In the genomic region with DNA sequence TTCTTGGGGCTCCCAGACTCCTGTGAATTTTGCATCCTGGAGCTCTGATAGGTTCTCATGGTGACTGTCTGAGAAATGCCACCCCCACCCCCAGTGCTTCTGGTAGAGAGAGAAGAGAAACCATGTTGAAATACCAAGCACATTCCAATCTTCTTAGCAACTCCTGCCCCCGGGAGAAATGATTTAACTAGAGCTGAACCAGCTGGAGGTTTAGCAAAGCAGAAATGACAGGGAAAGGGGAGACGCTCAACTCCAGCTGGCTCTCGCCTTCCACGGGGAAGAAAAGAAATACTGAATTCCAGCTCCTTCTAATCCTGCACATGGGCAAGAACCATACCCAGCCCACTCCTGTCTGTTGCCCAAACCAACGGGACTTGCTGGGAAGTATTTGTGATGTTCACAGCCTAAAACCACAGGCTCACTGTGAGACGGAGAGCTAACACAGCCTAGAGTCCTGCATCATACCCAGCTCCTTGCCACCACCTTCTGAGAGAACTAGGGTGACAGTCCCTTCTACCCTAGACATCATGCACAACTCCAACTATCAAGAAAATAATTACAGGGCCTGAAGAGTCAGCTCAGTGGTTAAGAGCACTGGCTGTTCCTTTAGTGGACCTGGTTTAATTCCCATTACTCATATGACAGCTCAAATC, we compare ENCODE assay signal across 9 mouse cellular contexts. TPM values are rescaled to one million over a fixed set of nuclear protein-coding genes. Genes with fewer than 3 reads are reported as not detected.
DNase-seq lines count a peak whose midpoint lies in the region; ATAC-seq and TF ChIP-seq lines count a peak whose summit lies in the region.
"Had no signal": no experiment of that assay in that cellular context is flagged by ENCODE, and none has a peak within 500 bp of the region (broad histone marks: within the 10 kb centered on the region; RNA-seq: fewer than 3 reads in every experiment).

No protein-coding gene starts in this region.

- no peak overlapping the region for H3K4me2 ChIP-seq in liver, embryonic 11.5 days
- H3K4me2 ChIP-seq in neural tube, embryonic 13.5 days, result peak overlapping the region; percentile 16; the same call in 1 of the 2 replicates

- H3K27me3 ChIP-seq in testis, adult 2 months (ENCODE audit: control insufficient read depth, insufficient read depth, low read length), result no peaks in the 10 kb centered on the region
- no peaks in the 10 kb centered on the region for H3K27me3 ChIP-seq in kidney, adult 2 months (replicated peaks; ENCODE audit: control insufficient read depth, insufficient read depth, low read length)
- H3K27me3 ChIP-seq in liver, embryonic 11.5 days (replicated peaks; ENCODE audit: control insufficient read depth, insufficient read depth, low read length), result no peaks in the 10 kb centered on the region; the same call in 1 of the 2 replicates
- H3K27me3 ChIP-seq in neural tube, embryonic 13.5 days, result no peaks in the 10 kb centered on the region
- no peaks in the 10 kb centered on the region for H3K27me3 ChIP-seq in cerebellum, adult 2 months (ENCODE audit: control insufficient read depth, insufficient read depth, low read length)

- 27% methylated on average over 6 of the region's 6 CpGs for WGBS in kidney, adult 2 months
- WGBS in liver, embryonic 11.5 days, result 29% methylated on average over 6 of the region's 6 CpGs
- WGBS in neural tube, embryonic 13.5 days, result 39% methylated on average over 6 of the region's 6 CpGs
- WGBS in cerebellum, adult 2 months, result 24% methylated on average over 6 of the region's 6 CpGs

- no peak for TF ChIP-seq CTCF in testis, adult 2 months (IDR thresholded peaks at IDR 0.05; ENCODE audit: control insufficient read depth, insufficient read depth, insufficient replicate concordance, low read depth, low read length)
- TF ChIP-seq CTCF in kidney, adult 2 months (conservative IDR thresholded peaks at IDR 0.05; ENCODE audit: insufficient read depth, insufficient read length, low read depth, low read length), result no peak
- no peak for TF ChIP-seq CTCF in cerebellum, adult 2 months (IDR thresholded peaks at IDR 0.05; ENCODE audit: borderline replicate concordance, insufficient read depth, low read depth, low read length)

- H3K9ac ChIP-seq in liver, embryonic 11.5 days (ENCODE audit: low read depth, low read length), result no peak overlapping the region
- no peak overlapping the region for H3K9ac ChIP-seq in neural tube, embryonic 13.5 days

- H3K27ac ChIP-seq in testis, adult 2 months (ENCODE audit: control insufficient read depth, insufficient read depth, low read depth, low read length), result peak overlapping the region; percentile 22; the same call in 1 of the 2 replicates
- H3K27ac ChIP-seq in kidney, adult 2 months (ENCODE audit: insufficient read depth, low read depth, low read length), result peak overlapping the region; percentile 4; the same call in 1 of the 2 replicates
- peak overlapping the region; percentile 32; the same call in 1 of the 2 replicates for H3K27ac ChIP-seq in liver, embryonic 11.5 days (ENCODE audit: low read depth, low read length)
- peak overlapping the region; percentile 38; the same call in 1 of the 2 replicates for H3K27ac ChIP-seq in neural tube, embryonic 13.5 days (replicated peaks)
- H3K27ac ChIP-seq in cerebellum, adult 2 months (ENCODE audit: insufficient read depth, low read length), result no peak overlapping the region

- no peaks in the 10 kb centered on the region for H3K36me3 ChIP-seq in testis, adult 2 months (ENCODE audit: control insufficient read depth, insufficient read depth, low read length)
- no peaks in the 10 kb centered on the region for H3K36me3 ChIP-seq in kidney, adult 2 months (ENCODE audit: control insufficient read depth, insufficient read depth, low read length)
- H3K36me3 ChIP-seq in liver, embryonic 11.5 days (ENCODE audit: control insufficient read depth, insufficient read depth, low read length), result no peaks in the 10 kb centered on the region
- no peaks in the 10 kb centered on the region for H3K36me3 ChIP-seq in neural tube, embryonic 13.5 days

- no peak for DNase-seq in testis, postnatal 14 days (ENCODE audit: low spot score)
- peak; percentile 97 for DNase-seq in heart, adult 11 months
- DNase-seq in kidney, adult 2 months, result peak; percentile 60
- DNase-seq in liver, embryonic 11.5 days (ENCODE audit: low spot score), result no peak
- DNase-seq in cerebellum, adult 2 months, result no peak
- no peak for DNase-seq in ovary, postnatal 10 days (ENCODE audit: low spot score)

- H3K4me1 ChIP-seq in testis, adult 2 months (ENCODE audit: control insufficient read depth, insufficient read depth, low read length), result no peaks in the 10 kb centered on the region
- no peaks in the 10 kb centered on the region; the same call in 1 of the 2 replicates for H3K4me1 ChIP-seq in kidney, adult 2 months (ENCODE audit: control insufficient read depth, insufficient read depth, low read length)
- peaks cover 11% of the 10 kb centered on the region for H3K4me1 ChIP-seq in liver, embryonic 11.5 days (replicated peaks; ENCODE audit: control insufficient read depth, insufficient read depth, low read length)
- peaks cover 14% of the 10 kb centered on the region for H3K4me1 ChIP-seq in neural tube, embryonic 13.5 days (replicated peaks)
- H3K4me1 ChIP-seq in cerebellum, adult 2 months (ENCODE audit: control insufficient read depth, insufficient read depth, low read length), result no peaks in the 10 kb centered on the region
- H3K4me1 ChIP-seq: megakaryocyte, embryonic 14.5 days had no signal

- no peak for TF ChIP-seq POLR2A in testis, adult 2 months (IDR thresholded peaks at IDR 0.05; ENCODE audit: control insufficient read depth, low read depth, low read length)
- no peak for TF ChIP-seq POLR2A in kidney, adult 2 months (IDR thresholded peaks at IDR 0.05; ENCODE audit: low read depth, low read length)
- no peak for TF ChIP-seq POLR2A in cerebellum, adult 2 months (IDR thresholded peaks at IDR 0.05; ENCODE audit: borderline replicate concordance, insufficient read depth, low read length)

- ATAC-seq in liver, embryonic 11.5 days (replicated peaks; ENCODE audit: low FRiP score), result no peak
- peak; percentile 27; the same call in 1 of the 2 replicates for ATAC-seq in neural tube, embryonic 13.5 days (ENCODE audit: low read depth)

- no peak overlapping the region for H3K4me3 ChIP-seq in testis, adult 2 months (ENCODE audit: control insufficient read depth, low read depth, low read length)
- no peak overlapping the region for H3K4me3 ChIP-seq in kidney, adult 2 months (ENCODE audit: insufficient read depth, low read depth, low read length)
- no peak overlapping the region for H3K4me3 ChIP-seq in liver, embryonic 11.5 days (ENCODE audit: low read depth, low read length)
- H3K4me3 ChIP-seq in neural tube, embryonic 13.5 days, result no peak overlapping the region
- H3K4me3 ChIP-seq in cerebellum, adult 2 months (replicated peaks; ENCODE audit: insufficient read depth, low read depth, low read length), result no peak overlapping the region
- H3K4me3 ChIP-seq: megakaryocyte, embryonic 14.5 days had no signal

- H3K9me3 ChIP-seq in liver, embryonic 11.5 days (ENCODE audit: control insufficient read depth, low read length), result no peaks in the 10 kb centered on the region
- no peaks in the 10 kb centered on the region for H3K9me3 ChIP-seq in neural tube, embryonic 13.5 days

RNA-seq across cellular contexts. Expression of a gene that starts 15.7 kb away (rescaled TPM):
- polyA plus RNA-seq in testis, adult 2 months (2012; rRNA removed), result 2.1 and 2.3 TPM in 2 replicates
- 14.7 TPM in 2 replicates for polyA plus RNA-seq in kidney, adult 2 months (2012; rRNA removed)
- polyA plus RNA-seq in liver, embryonic 11.5 days (2014; fragmentation: Nextera tagmentation; extraction: Ambion mirVana), result 6.7 and 7.4 TPM in 2 replicates
- polyA plus RNA-seq in neural tube, embryonic 13.5 days (2015; fragmentation: Nextera tagmentation; extraction: Ambion mirVana), result 18.5 and 19.6 TPM in 2 replicates
- 7.2 and 8.8 TPM in 2 replicates for polyA plus RNA-seq in cerebellum, adult 2 months (2012; rRNA removed)

Comparison
In these comparisons a context has a peak if more than half of its experiments do, and no peak if none do; other contexts are left out.
1. DNase-seq: peak in heart, adult 11 months (single experiment) and kidney, adult 2 months (single experiment); none in testis, postnatal 14 days (single experiment), liver, embryonic 11.5 days (single experiment), cerebellum, adult 2 months (0 of 2) and ovary, postnatal 10 days (single experiment).